Mouse (Mus musculus): ENCODE data around the gene Acsf2.

Gene Acsf2

DNA sequence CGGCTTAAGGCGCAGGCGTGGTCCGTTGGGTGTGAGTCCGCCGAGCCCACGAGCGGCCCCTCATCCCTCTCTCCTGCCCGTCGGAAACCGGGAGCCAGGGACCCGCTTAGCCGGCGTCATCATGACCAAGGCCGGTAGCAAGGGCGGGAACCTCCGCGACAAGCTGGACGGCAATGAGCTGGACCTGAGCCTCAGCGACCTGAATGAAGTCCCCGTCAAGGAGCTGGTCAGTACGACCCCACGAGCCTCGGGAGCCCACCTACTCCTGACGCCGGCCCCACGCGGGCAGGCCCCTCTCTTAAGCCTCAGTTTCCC is 28.2 kb upstream of the Acsf2 start:
- Histone ChIP-seq H3K4me3 (replicated peaks; ENCODE audit: low read length) (peak overlapping the region; percentile 98), H3K36me3 (ENCODE audit: insufficient read depth, low read length) (peaks cover 42% of the 10 kb centered on the region)
- TF ChIP-seq CTCF (conservative IDR thresholded peaks at IDR 0.05; ENCODE audit: low read length) (no peak), NANOG (IDR thresholded peaks at IDR 0.05; ENCODE audit: borderline replicate concordance, low read length) (no peak), POU5F1 (IDR thresholded peaks at IDR 0.05; ENCODE audit: borderline replicate concordance, low read length) (no peak)

DNA sequence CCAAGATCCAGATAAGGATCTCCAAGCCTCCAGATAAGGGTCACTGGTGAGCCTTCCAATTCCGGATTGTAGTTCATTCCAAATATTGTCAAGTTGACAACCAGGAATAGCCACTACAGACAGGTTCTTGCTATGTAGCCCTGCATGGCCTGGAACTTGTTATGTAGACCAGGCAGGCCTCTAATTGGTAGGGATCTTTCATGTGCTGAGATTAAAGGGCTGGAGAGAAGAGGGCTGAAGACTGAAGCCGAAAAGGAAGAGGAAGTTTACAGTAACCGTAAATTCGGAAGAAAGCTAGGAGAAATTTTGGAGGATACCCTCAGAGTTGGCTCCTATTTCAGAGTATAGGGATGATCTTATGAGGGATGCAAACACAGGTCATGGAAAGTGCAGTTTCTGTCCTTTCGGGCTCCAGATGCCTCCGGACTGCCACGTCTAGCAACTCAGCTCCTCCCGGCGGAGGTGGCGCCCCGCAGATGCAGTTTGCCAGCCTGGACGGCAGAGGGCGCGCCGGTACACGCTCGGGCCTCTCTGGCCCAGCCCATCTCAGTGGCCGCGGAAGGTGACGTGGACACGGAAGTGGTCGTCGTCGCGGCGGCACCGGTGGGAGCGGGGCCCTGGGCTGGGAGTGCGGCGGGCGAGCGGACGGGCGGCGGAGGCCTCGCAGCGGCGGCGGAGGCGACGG is 27.7 kb upstream of the Acsf2 start, which contains the start of gene Lrrc59:
Gene Lrrc59, plus strand, starts transcription at position 569 of the 685 bp plus-strand sequence.
- no peak for TF ChIP-seq NANOG (IDR thresholded peaks at IDR 0.05; ENCODE audit: borderline replicate concordance, low read length)
- TF ChIP-seq POU5F1 (IDR thresholded peaks at IDR 0.05; ENCODE audit: borderline replicate concordance, low read length): no peak
- peak; percentile 77 for TF ChIP-seq CTCF (conservative IDR thresholded peaks at IDR 0.05; ENCODE audit: low read length)
- Histone ChIP-seq H3K4me3 (replicated peaks; ENCODE audit: low read length) (peak within 1 kb of the TSS; percentile 98), H3K4me1 (replicated peaks; ENCODE audit: low read depth, low read length) (peaks cover 42% of the 10 kb centered on the region), H3K27me3 (ENCODE audit: insufficient read depth, low read length) (no peaks in the 10 kb centered on the region), H3K36me3 (ENCODE audit: insufficient read depth, low read length) (peaks cover 37% of the 10 kb centered on the region), H3K9me3 (ENCODE audit: low read length) (no peaks in the 10 kb centered on the region)

More for the DNA sequence above, 28.2 kb upstream of the Acsf2 start:
- Histone ChIP-seq H3K4me1 (replicated peaks; ENCODE audit: low read depth, low read length) (peaks cover 44% of the 10 kb centered on the region), H3K9me3 (ENCODE audit: low read length) (no peaks in the 10 kb centered on the region), H3K27me3 (ENCODE audit: insufficient read depth, low read length) (no peaks in the 10 kb centered on the region)

DNA sequence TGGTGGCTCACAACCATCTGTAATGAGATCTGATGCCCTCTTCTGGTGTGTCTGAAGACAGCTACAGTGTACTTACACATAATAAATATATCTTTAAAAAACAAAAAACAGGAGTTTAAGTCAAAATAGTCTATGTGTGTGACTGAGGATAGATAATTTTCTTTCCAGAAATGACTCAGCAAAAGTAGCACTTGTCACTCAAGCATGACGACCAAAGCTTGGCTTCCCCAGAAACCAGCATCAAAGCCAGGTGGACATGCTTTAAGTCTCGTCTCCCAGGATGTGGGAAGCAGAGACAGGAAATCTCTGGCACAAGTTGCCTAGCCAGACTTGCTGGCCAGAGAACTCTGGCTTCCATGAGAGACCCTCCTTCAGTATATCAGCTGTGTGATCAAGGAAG is 20.5 kb upstream of the Acsf2 start:
- no peak for TF ChIP-seq NANOG (IDR thresholded peaks at IDR 0.05; ENCODE audit: borderline replicate concordance, low read length)
- no peak for TF ChIP-seq CTCF (conservative IDR thresholded peaks at IDR 0.05; ENCODE audit: low read length)
- H3K27me3 ChIP-seq (ENCODE audit: insufficient read depth, low read length): no peaks in the 10 kb centered on the region
- H3K4me3 ChIP-seq (replicated peaks; ENCODE audit: low read length): no peak overlapping the region
- peaks cover 19% of the 10 kb centered on the region for H3K4me1 ChIP-seq (replicated peaks; ENCODE audit: low read depth, low read length)
- H3K36me3 ChIP-seq (ENCODE audit: insufficient read depth, low read length): no peaks in the 10 kb centered on the region
- H3K9me3 ChIP-seq (ENCODE audit: low read length): no peaks in the 10 kb centered on the region

DNA sequence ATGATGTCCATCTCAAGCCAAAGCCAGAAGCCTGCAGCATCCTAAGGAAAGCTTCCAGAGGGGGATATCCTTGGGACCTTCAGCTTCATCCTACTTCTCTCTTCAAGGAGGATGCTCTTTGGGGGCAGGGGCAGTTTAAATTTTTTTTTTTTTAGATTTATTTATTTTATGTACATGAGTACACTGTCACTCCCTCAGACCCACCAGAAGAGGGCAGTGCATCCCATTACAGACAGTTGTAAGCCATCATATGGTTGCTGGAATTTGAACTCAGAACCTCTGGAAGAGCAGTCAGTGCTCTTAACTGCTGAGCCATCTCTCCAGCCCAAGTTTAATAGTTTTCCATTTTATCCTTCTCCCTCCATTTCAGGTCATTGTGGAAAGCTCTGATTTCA is 19.8 kb upstream of the Acsf2 start:
- H3K36me3 ChIP-seq (ENCODE audit: insufficient read depth, low read length): no peaks in the 10 kb centered on the region

DNA sequence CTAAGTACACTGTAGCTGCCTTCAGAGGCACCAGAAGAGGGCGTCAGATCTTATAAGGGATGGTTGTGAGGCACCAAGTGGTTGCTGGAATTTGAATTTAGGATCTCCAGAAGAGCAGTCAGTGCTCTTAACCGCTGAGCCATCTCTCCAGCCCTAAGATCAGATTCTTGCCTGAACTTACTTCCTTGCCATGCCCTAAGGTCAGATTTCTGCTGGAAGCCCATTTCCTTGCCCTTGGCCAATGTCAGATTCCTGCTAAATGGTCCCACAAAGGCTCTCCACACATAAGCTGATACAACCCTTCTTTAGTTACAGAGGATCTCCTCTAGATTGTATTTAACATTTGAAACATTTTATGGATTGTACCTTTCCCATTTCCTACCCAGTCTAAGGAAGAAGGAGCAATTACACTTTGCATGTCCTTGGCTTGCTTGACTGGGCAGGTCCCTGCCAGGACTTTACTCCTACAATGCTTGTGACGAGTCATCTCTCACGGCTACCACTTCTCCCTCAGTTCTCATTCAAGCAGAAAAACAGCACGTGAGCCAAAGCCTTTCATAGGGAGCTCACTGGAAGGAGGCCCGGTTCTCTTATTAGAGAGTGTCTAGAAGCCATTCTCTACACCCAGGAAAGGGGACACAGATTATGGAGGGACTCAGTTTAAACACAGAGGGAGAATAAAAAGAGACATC is 19.2 kb upstream of the Acsf2 start:
- Histone ChIP-seq H3K4me3 (replicated peaks; ENCODE audit: low read length) (no peak overlapping the region), H3K4me1 (replicated peaks; ENCODE audit: low read depth, low read length) (peaks cover 19% of the 10 kb centered on the region), H3K27me3 (ENCODE audit: insufficient read depth, low read length) (no peaks in the 10 kb centered on the region), H3K36me3 (ENCODE audit: insufficient read depth, low read length) (no peaks in the 10 kb centered on the region), H3K9me3 (ENCODE audit: low read length) (peaks cover 3% of the 10 kb centered on the region; the same call in 1 of the 2 replicates)
- TF ChIP-seq NANOG (IDR thresholded peaks at IDR 0.05; ENCODE audit: borderline replicate concordance, low read length) (no peak), POU5F1 (IDR thresholded peaks at IDR 0.05; ENCODE audit: borderline replicate concordance, low read length) (no peak), CTCF (conservative IDR thresholded peaks at IDR 0.05; ENCODE audit: low read length) (no peak; the same call in 1 of the 2 replicates)

More for the DNA sequence above, 19.8 kb upstream of the Acsf2 start:
- TF ChIP-seq CTCF (conservative IDR thresholded peaks at IDR 0.05; ENCODE audit: low read length): peak; percentile 20
- no peak for TF ChIP-seq NANOG (IDR thresholded peaks at IDR 0.05; ENCODE audit: borderline replicate concordance, low read length)
- H3K4me1 ChIP-seq (replicated peaks; ENCODE audit: low read depth, low read length): peaks cover 19% of the 10 kb centered on the region
- no peaks in the 10 kb centered on the region for H3K27me3 ChIP-seq (ENCODE audit: insufficient read depth, low read length)
- H3K4me3 ChIP-seq (replicated peaks; ENCODE audit: low read length): no peak overlapping the region
- H3K9me3 ChIP-seq (ENCODE audit: low read length): peaks cover 3% of the 10 kb centered on the region; the same call in 1 of the 2 replicates

DNA sequence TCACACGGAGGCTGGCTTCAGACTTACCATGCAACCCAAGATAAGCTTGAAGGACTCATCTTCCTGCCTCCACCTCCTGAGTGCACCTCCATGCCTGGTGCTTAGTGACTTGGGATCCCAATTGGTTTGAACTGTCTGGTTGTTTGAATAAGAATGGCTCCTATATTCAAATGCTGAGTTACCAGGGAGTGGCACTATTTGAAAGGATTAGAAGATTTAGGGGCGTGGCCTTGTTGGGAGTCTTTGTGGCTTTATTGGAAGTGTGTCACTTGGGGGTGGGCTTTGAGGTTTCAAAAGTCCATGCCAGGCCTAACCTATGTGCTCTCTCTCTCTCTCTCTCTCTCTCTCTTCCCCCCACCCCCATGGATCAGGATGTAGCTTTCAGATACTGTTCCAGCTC is 16.0 kb upstream of the Acsf2 start:
- H3K4me1 ChIP-seq (replicated peaks; ENCODE audit: low read depth, low read length): peaks cover 23% of the 10 kb centered on the region
- H3K4me3 ChIP-seq (replicated peaks; ENCODE audit: low read length): no peak overlapping the region
- peaks cover 3% of the 10 kb centered on the region; the same call in 1 of the 2 replicates for H3K9me3 ChIP-seq (ENCODE audit: low read length)
- TF ChIP-seq CTCF (conservative IDR thresholded peaks at IDR 0.05; ENCODE audit: low read length) (no peak), POU5F1 (IDR thresholded peaks at IDR 0.05; ENCODE audit: borderline replicate concordance, low read length) (no peak), NANOG (IDR thresholded peaks at IDR 0.05; ENCODE audit: borderline replicate concordance, low read length) (no peak)
- H3K36me3 ChIP-seq (ENCODE audit: insufficient read depth, low read length): no peaks in the 10 kb centered on the region
- no peaks in the 10 kb centered on the region for H3K27me3 ChIP-seq (ENCODE audit: insufficient read depth, low read length)

DNA sequence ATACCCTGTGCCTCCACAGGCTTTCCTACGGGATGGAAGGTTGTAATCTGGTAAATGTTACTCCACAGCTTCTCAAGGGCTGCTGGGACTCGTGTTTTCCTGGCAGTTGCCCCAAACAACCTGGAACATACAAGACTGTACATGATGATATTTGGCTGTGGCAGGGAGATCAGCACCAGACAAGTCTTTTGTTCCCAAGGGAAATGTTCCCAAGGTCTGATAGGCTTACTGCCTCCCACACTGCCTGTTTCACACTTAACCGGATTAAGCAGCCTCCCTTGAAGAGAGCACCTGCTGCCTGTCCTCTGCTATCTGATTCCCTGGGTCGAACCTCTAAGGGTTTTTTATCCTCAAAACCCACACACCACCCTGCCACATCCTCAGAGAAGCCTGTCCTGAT is 13.8 kb upstream of the Acsf2 start:
- Histone ChIP-seq H3K9me3 (ENCODE audit: low read length) (peaks cover 3% of the 10 kb centered on the region; the same call in 1 of the 2 replicates), H3K27me3 (ENCODE audit: insufficient read depth, low read length) (no peaks in the 10 kb centered on the region), H3K4me3 (replicated peaks; ENCODE audit: low read length) (no peak overlapping the region), H3K36me3 (ENCODE audit: insufficient read depth, low read length) (no peaks in the 10 kb centered on the region), H3K4me1 (replicated peaks; ENCODE audit: low read depth, low read length) (peaks cover 9% of the 10 kb centered on the region; the same call in 1 of the 2 replicates)
- no peak for TF ChIP-seq NANOG (IDR thresholded peaks at IDR 0.05; ENCODE audit: borderline replicate concordance, low read length)
- no peak for TF ChIP-seq CTCF (conservative IDR thresholded peaks at IDR 0.05; ENCODE audit: low read length)
- TF ChIP-seq POU5F1 (IDR thresholded peaks at IDR 0.05; ENCODE audit: borderline replicate concordance, low read length): no peak

DNA sequence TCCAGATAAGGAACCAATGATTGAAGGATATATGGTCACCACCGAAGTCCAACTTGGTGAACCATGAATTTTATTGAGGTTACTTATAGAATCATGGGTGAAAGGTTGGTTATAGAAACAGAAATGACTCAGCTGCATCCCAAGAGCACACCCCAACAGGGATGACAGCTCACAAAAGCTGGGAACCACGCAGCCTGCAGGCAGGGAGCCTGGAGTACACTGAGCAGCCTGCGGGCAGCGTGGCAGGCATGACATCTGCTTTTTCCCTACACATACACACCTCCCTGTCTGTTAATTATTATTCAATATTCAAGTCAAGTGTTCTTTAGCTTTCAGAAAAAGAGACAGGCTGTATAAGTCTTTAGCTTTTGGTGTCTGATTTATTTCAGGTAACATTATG is 12.9 kb upstream of the Acsf2 start:
- Histone ChIP-seq H3K9me3 (ENCODE audit: low read length) (peaks cover 3% of the 10 kb centered on the region; the same call in 1 of the 2 replicates), H3K4me1 (replicated peaks; ENCODE audit: low read depth, low read length) (peaks cover 5% of the 10 kb centered on the region; the same call in 1 of the 2 replicates), H3K36me3 (ENCODE audit: insufficient read depth, low read length) (no peaks in the 10 kb centered on the region), H3K4me3 (replicated peaks; ENCODE audit: low read length) (no peak overlapping the region), H3K27me3 (ENCODE audit: insufficient read depth, low read length) (no peaks in the 10 kb centered on the region)
- TF ChIP-seq CTCF (conservative IDR thresholded peaks at IDR 0.05; ENCODE audit: low read length): no peak
- TF ChIP-seq NANOG (IDR thresholded peaks at IDR 0.05; ENCODE audit: borderline replicate concordance, low read length): no peak
- no peak for TF ChIP-seq POU5F1 (IDR thresholded peaks at IDR 0.05; ENCODE audit: borderline replicate concordance, low read length)
